Mouse (Mus musculus): Measurements from ENCODE around the gene Dnajc6.

Dnajc6 gene

DNA sequence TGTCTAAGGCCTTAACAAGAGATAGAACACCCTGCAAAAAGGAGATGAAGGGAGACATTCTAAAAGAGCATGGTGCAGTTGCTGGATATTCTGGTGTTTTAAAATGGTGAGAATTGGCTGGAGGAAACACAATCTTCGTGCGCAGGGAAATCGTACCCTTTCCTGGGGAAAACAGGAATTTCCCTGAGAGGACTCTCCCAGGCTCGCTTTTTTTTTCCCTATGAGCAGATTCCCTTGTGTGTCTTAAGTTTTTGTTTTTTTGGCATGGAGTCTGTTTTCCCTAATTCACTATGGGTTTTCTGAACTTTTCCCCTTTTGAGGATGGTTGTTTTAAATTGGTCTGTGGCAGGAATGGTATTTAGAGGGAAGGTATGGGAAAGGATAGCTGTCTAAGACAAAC, 192.8 kb downstream of the Dnajc6 start:
- DNase-seq (ENCODE audit: low spot score): no peak

DNA sequence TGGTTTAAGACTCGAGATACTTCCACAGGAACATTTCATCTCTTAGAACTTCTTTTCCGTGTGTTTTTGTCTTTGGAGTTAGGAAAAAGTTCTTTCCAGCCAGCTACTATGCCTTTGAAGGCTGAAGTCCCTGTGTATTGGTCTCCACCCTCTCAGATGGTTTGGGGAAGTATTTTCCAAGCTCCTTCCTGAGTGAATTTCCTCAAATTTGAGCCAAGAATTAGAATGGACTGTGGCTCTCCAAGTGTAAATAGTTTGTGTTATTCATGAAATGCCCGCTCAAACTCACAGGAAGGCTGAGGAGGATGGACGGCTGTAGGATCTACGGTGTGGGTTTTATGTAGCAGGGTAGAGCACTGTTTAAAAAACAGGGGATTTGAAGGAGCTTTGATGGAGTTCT, 193.2 kb downstream of the Dnajc6 start:
- no peak for DNase-seq (ENCODE audit: low spot score)
